Mouse (Mus musculus): ENCODE data around the gene Poglut1.

DNA sequence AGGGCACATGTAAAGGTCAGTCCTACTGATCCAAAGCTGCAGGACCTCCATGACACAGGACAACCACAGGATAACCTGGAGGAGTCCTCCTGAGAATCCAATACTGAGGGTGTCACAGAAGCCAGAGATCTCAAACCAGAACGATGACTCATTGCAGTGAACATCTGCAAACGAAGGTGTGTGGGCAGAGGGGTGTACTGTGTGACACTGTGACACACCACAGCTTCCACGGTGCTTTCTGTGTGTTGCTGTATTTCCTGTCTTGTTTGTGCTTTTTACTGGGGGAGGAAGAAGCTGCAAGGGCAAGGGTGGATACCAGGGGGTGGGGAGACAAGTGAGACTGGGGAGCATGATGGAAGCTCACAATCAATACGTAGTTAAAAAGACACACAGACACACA is 46.5 kb downstream of the Poglut1 start:
- TF ChIP-seq CTCF (IDR thresholded peaks at IDR 0.05; ENCODE audit: extremely low read depth, insufficient read depth, low read length): no peak
- TF ChIP-seq POLR2A (IDR thresholded peaks at IDR 0.05; ENCODE audit: extremely low read depth, insufficient read depth, low read length): no peak

All from cortical plate, adult 2 months (tissue).